Mouse (Mus musculus): ENCODE data around the gene Rps27l. TPM values are rescaled to one million over a fixed set of nuclear protein-coding genes. Genes with fewer than 3 reads are reported as not detected.
A peak's percentile ranks its signal among the peaks of the same experiment; 100 is the strongest.

The Rps27l gene
- polyA plus RNA-seq (2016; fragmentation: Nextera tagmentation; extraction: Ambion mirVana) = 620 and 633 TPM in 2 replicates

DNA sequence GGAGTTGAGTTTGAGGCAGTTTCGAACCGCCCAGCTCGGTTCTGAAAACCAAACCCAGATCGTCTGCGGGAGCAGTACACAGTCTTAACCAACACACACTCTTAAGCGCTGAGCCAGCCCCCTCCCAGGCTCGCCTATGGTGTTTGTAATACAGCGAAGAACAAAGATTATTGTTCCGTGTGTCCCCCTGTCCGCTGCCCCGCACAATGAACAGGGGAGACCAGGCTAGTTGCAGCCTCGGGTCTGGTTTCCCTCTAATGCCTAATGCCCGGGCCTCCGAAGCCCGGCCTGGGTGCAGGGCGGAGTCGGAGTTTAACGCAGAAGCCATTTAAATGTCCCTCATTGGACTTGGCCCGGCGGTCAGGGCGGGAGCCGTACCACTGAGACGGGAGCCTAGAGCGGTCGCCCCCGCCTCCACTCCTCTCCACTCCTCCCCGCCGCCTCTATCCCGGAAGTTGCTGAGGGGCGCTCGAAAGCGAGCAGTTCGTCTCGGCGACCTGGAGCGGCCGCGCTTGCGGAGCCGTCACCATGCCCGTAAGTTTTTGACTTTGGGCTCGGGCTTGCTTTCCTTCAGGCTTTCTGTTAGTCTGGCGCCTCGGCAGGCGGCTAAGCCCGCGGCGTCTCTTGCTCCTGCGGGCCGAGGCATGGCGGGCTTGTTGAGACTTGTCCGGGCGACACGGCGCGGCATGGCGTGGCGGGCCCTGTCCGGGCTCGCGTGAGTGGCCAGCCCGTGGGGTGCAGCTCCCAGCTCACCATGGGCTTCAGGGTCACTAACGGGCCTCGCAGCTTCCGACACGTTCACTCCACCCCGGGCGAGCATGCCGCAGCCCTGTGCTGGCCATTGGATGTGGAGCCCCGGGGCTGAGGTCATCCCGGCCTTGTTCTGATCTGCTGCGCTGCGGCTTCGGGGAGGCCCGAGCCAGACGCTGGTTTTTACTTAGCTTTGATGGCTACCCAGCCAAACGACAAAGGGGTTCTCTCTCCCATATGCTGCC lies at the start of gene Rps27l:
Gene Rps27l (plus strand): TSS at position 440 of the 995 bp plus-strand sequence.
- Histone ChIP-seq H3K9me3 (no peaks in the 10 kb centered on the region), H3K27ac (peak within 1 kb of the TSS; percentile 95), H3K9ac (peak within 1 kb of the TSS; percentile 87), H3K4me1 (0 out of 2 replicates have a peak, but pooled peaks cover 2% of the 10 kb centered on the region), H3K4me2 (replicated peaks) (peak within 1 kb of the TSS; percentile 62), H3K4me3 (peak within 1 kb of the TSS; percentile 81), H3K27me3 (no peaks in the 10 kb centered on the region), H3K36me3 (peaks cover 9% of the 10 kb centered on the region; the same call in 1 of the 2 replicates)
- ATAC-seq (ENCODE audit: insufficient number of reproducible peaks, insufficient read depth, low FRiP score, low TSS enrichment) = peak; percentile 98
- WGBS = under 1% methylated on average over 77 of the region's 77 CpGs

GRCm38 (mm10) chr9:66896951-66897350 lies 48.9 kb upstream of the Rps27l start:
- no peaks in the 10 kb centered on the region for H3K9me3 ChIP-seq
- H3K36me3 ChIP-seq = no peaks in the 10 kb centered on the region
- ATAC-seq (ENCODE audit: insufficient number of reproducible peaks, insufficient read depth, low FRiP score, low TSS enrichment) = no peak
- H3K9ac ChIP-seq = no peak overlapping the region
- H3K27me3 ChIP-seq = no peaks in the 10 kb centered on the region
- no peak overlapping the region for H3K4me2 ChIP-seq (replicated peaks)
- 68% methylated on average over 6 of the region's 6 CpGs for WGBS
- H3K27ac ChIP-seq = no peak overlapping the region
- 0 out of 2 replicates have a peak, but pooled peaks cover 7% of the 10 kb centered on the region for H3K4me1 ChIP-seq
- no peak overlapping the region for H3K4me3 ChIP-seq

DNA sequence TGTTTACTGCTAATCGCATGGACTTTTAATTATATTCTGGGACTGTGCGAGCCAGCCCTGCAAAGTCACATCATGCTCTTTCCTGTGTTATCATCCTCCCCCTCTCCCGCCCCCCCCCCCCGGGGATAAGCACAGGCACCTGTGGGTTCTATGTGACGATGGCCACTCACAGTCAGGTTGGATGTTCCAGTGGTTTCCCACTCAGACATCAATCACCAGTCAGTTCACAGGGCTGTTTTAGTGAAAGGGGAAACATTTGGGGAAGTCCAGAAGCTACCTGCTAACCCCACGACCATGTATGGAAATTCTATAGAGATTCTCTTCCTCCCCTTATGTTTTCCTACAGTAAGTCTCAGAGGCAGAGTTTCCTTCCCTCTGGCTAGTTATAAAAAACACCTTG lies 48.0 kb upstream of the Rps27l start:
- Histone ChIP-seq H3K36me3 (no peaks in the 10 kb centered on the region), H3K4me2 (replicated peaks) (no peak overlapping the region), H3K4me3 (no peak overlapping the region), H3K4me1 (0 out of 2 replicates have a peak, but pooled peaks cover 7% of the 10 kb centered on the region), H3K27ac (no peak overlapping the region), H3K9me3 (no peaks in the 10 kb centered on the region), H3K27me3 (no peaks in the 10 kb centered on the region), H3K9ac (no peak overlapping the region)
- ATAC-seq (ENCODE audit: insufficient number of reproducible peaks, insufficient read depth, low FRiP score, low TSS enrichment) = no peak
- WGBS = 67% methylated on average over 6 of the region's 6 CpGs

- Histone ChIP-seq H3K9me3 (no peaks in the 10 kb centered on the region), H3K4me1 (0 out of 2 replicates have a peak, but pooled peaks cover 7% of the 10 kb centered on the region), H3K9ac (no peak overlapping the region), H3K27me3 (no peaks in the 10 kb centered on the region), H3K4me3 (no peak overlapping the region), H3K36me3 (no peaks in the 10 kb centered on the region), H3K27ac (no peak overlapping the region), H3K4me2 (replicated peaks) (no peak overlapping the region)
- no peak for ATAC-seq (ENCODE audit: insufficient number of reproducible peaks, insufficient read depth, low FRiP score, low TSS enrichment)
- 92% methylated on average over 2 of the region's 2 CpGs for WGBS
These were observed 46.8 kb upstream of the Rps27l start for GRCm38 (mm10) chr9:66899072-66899471.

DNA sequence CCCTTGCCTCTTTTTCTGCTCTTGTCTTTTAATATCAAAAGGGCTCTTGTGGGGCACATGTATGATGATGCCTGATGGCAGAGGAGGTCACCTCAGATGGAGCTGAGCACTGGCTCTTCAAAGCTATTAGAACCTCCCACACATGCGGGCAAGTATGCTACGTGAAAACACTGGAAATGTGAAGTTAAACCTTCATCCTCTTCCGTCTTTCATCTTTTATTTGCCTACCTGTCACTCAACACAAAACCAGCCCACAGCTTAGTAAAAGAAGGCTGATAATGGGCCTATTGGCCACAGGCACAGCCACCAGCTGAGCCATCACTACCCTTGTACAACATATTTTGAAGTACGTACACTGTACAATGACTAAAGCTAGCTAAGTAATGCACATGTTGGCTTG lies 46.4 kb upstream of the Rps27l start:
- Histone ChIP-seq H3K4me2 (replicated peaks) (no peak overlapping the region), H3K9me3 (no peaks in the 10 kb centered on the region)
- ATAC-seq (ENCODE audit: insufficient number of reproducible peaks, insufficient read depth, low FRiP score, low TSS enrichment) = no peak

GRCm38 (mm10) chr9:66905990-66906389 lies 39.9 kb upstream of the Rps27l start:
- Histone ChIP-seq H3K36me3 (no peaks in the 10 kb centered on the region), H3K27me3 (no peaks in the 10 kb centered on the region), H3K4me3 (no peak overlapping the region), H3K9me3 (no peaks in the 10 kb centered on the region), H3K9ac (no peak overlapping the region), H3K27ac (peak overlapping the region; percentile 74), H3K4me2 (replicated peaks) (no peak overlapping the region), H3K4me1 (peaks cover 10% of the 10 kb centered on the region; the same call in 1 of the 2 replicates)
- no peak; the same call in 1 of the 2 replicates for ATAC-seq (ENCODE audit: insufficient number of reproducible peaks, insufficient read depth, low FRiP score, low TSS enrichment)
- 52% methylated on average over 9 of the region's 9 CpGs for WGBS

More for the DNA sequence above, 46.4 kb upstream of the Rps27l start:
- H3K4me3 ChIP-seq = no peak overlapping the region
- 0 out of 2 replicates have a peak, but pooled peaks cover 7% of the 10 kb centered on the region for H3K4me1 ChIP-seq
- H3K36me3 ChIP-seq = no peaks in the 10 kb centered on the region
- no peak overlapping the region for H3K27ac ChIP-seq
- no peaks in the 10 kb centered on the region for H3K27me3 ChIP-seq
- H3K9ac ChIP-seq = no peak overlapping the region
- 80% methylated on average over 4 of the region's 4 CpGs for WGBS

- Histone ChIP-seq H3K9ac (no peak overlapping the region), H3K36me3 (no peaks in the 10 kb centered on the region), H3K4me1 (peaks cover 10% of the 10 kb centered on the region; the same call in 1 of the 2 replicates), H3K27ac (no peak overlapping the region), H3K9me3 (no peaks in the 10 kb centered on the region), H3K4me2 (replicated peaks) (no peak overlapping the region), H3K27me3 (no peaks in the 10 kb centered on the region), H3K4me3 (no peak overlapping the region)
- no peak for ATAC-seq (ENCODE audit: insufficient number of reproducible peaks, insufficient read depth, low FRiP score, low TSS enrichment)
- WGBS = 86% methylated on average over 8 of the region's 8 CpGs
These were observed 38.8 kb upstream of the Rps27l start for GRCm38 (mm10) chr9:66907126-66907525.

DNA sequence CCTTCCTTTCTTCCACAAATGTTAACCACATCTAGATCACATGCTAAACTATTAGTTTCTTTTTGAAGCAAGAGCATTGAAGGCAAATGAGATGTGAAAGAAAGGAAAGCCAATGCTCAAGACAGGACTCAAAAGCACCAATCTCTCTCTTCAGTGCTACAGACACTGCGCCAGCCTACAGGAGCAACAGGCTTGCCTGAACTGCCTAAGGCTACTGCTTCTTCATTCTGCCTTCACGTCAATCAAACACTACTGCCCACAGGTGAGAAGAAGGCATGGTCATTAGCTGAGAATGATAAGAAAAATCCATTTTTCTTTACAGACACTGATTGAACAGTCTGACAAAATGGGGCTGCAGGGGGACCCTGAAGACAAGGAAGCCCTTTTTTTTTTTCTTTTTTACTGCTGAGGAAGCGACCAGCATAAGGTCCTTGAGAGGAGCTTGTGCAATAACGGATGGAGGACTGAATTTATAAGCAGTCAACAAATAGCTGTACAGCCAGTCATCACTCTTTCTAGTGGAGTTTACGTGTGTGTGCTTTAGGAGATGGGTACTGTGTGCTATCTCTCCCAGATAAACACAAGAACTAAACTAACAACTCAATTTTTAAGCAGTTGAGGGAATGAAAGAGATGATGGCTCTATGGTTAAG lies 38.0 kb upstream of the Rps27l start:
- Histone ChIP-seq H3K36me3 (no peaks in the 10 kb centered on the region), H3K4me3 (no peak overlapping the region), H3K9ac (no peak overlapping the region), H3K4me2 (replicated peaks) (no peak overlapping the region), H3K4me1 (peaks cover 10% of the 10 kb centered on the region; the same call in 1 of the 2 replicates), H3K27ac (no peak overlapping the region), H3K9me3 (no peaks in the 10 kb centered on the region), H3K27me3 (no peaks in the 10 kb centered on the region)
- WGBS = 82% methylated on average over 5 of the region's 5 CpGs
- no peak for ATAC-seq (ENCODE audit: insufficient number of reproducible peaks, insufficient read depth, low FRiP score, low TSS enrichment)

DNA sequence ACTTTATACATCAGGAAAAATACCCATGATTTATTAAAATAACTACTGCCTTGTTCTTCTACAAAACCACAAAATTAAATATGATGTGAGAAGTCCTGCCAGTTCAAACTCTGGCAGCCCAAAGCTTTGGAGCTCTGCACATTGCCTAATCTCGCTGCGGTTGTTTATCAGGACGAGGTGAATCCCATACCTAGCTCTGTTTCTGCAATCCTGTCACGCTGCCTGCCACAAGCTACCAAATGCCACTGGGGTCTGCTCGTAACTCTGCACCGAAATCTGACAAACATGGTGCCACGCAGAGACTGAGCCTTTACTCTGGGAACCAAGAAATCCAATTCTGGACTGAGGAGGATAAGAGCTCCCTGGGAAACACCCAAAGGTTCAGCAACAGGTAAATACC lies 36.0 kb upstream of the Rps27l start:
- H3K4me3 ChIP-seq = no peak overlapping the region
- H3K27me3 ChIP-seq = no peaks in the 10 kb centered on the region
- no peak overlapping the region for H3K9ac ChIP-seq
- WGBS = 84% methylated on average over 7 of the region's 7 CpGs
- no peaks in the 10 kb centered on the region for H3K36me3 ChIP-seq
- no peak for ATAC-seq (ENCODE audit: insufficient number of reproducible peaks, insufficient read depth, low FRiP score, low TSS enrichment)
- no peaks in the 10 kb centered on the region for H3K9me3 ChIP-seq
- no peak overlapping the region for H3K4me2 ChIP-seq (replicated peaks)
- peaks cover 10% of the 10 kb centered on the region; the same call in 1 of the 2 replicates for H3K4me1 ChIP-seq
- H3K27ac ChIP-seq = no peak overlapping the region

- no peaks in the 10 kb centered on the region for H3K36me3 ChIP-seq
- no peak overlapping the region for H3K4me2 ChIP-seq (replicated peaks)
- H3K27ac ChIP-seq = no peak overlapping the region
- H3K27me3 ChIP-seq = no peaks in the 10 kb centered on the region
- H3K4me1 ChIP-seq = peaks cover 13% of the 10 kb centered on the region
- 89% methylated on average over 5 of the region's 5 CpGs for WGBS
- H3K9ac ChIP-seq = no peak overlapping the region
- H3K9me3 ChIP-seq = no peaks in the 10 kb centered on the region
- ATAC-seq (ENCODE audit: insufficient number of reproducible peaks, insufficient read depth, low FRiP score, low TSS enrichment) = no peak
- no peak overlapping the region for H3K4me3 ChIP-seq
These were observed 35.2 kb upstream of the Rps27l start for GRCm38 (mm10) chr9:66910677-66911076.

DNA sequence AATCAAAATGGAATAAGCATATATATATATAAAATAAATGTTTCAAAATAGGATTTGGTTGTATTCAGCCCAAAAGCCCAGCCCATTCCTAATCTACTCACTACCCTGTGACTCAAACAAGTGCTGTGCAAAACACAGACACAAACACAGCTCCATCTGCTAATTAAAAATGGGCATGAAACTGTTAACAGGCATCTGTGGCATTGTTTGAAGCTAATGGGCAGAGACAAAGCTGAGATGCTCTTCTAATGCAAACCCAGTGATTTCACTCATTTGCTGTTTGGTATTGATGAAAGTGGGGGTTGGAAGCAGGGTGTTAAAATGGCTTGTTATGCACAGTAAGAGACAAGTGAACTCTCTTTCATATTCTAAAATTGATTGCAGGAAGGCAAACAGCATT lies 33.6 kb upstream of the Rps27l start:
- Histone ChIP-seq H3K27ac (no peak overlapping the region), H3K4me2 (replicated peaks) (no peak overlapping the region), H3K4me1 (peaks cover 4% of the 10 kb centered on the region), H3K4me3 (no peak overlapping the region), H3K27me3 (no peaks in the 10 kb centered on the region), H3K36me3 (no peaks in the 10 kb centered on the region), H3K9me3 (no peaks in the 10 kb centered on the region), H3K9ac (no peak overlapping the region)
- no peak for ATAC-seq (ENCODE audit: insufficient number of reproducible peaks, insufficient read depth, low FRiP score, low TSS enrichment)
